Mouse (Mus musculus): ENCODE measurements around the gene Fam173b.

The Fam173b gene

DNA sequence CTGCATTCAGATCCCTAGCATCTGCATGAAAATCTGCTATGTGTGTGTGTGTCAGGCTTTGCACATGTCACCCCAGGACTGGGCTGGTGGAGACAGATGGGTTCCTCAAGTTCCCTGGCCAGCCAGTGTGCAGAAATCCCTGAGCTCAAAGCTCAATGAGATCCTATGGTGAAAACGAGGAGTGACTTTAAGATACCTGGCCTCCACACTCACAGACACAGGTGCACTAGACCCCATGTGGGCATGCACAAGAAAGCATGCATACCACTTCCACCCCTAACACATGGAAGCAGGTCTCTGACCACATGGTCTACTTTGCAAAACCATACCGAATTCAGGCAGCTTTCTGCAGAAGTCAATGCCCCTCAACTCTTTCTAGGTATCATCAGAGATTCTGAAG, 13.9 kb upstream of the Fam173b start:
- DNase-seq, result no peak

GRCm38 (mm10) chr15:31588989-31589640, 12.5 kb upstream of the Fam173b start:
- peak; percentile 31 to 54 for DNase-seq

DNA sequence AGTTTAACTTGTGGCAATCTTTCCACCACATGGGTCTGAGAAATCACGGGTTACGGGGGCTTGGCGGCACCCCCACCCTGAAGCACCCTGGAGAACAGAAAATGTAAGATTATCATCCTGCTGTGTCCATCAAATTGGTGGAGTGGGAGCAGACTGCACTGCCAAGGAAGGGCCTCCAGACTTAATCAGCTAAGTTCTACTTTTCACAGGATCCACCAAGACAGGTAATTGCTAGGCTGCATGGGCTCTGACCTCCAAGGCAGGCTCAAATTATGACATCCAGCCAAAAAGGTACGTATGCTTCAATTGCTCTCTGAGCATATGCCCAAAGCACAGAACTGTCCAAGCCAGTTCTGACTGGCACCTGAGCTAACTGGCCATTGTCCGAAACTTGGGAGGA, 11.5 kb upstream of the Fam173b start:
- no peak for DNase-seq

- DNase-seq, result no peak
Measured at GRCm38 (mm10) chr15:31592531-31592930, 9.1 kb upstream of the Fam173b start.

GRCm38 (mm10) chr15:31594260-31594659, 7.4 kb upstream of the Fam173b start:
- DNase-seq, result no peak

GRCm38 (mm10) chr15:31595651-31596050, 6.0 kb upstream of the Fam173b start:
- peak; percentile 58 to 69 for DNase-seq

- no peak for DNase-seq
Measured at GRCm38 (mm10) chr15:31599834-31600233, 1.8 kb upstream of the Fam173b start.

DNA sequence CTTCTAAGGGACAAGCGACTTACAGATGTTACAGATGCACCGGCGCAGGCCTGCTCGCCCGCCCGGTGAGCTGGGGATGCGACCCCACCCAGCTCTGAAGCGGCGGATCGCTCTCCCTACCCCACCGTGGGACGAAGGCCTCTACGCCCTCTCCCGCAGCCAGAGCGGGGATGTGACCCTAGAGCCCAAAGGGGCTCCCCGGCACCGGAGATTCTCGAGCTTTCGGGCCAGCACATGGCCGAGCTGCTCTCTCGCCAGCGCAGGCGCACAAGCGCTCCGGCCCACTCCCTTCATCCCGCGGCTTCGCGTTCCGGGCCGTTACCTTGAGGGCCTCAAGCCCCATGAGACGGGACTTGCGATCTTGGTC, 390 bp upstream of the Fam173b start:
- no peak for DNase-seq

- peak; percentile 70 to 81 for DNase-seq
Measured at GRCm38 (mm10) chr15:31602426-31602825, 774 bp downstream of the Fam173b start.

GRCm38 (mm10) chr15:31603113-31603512, 1.5 kb downstream of the Fam173b start:
- DNase-seq, result no peak

DNA sequence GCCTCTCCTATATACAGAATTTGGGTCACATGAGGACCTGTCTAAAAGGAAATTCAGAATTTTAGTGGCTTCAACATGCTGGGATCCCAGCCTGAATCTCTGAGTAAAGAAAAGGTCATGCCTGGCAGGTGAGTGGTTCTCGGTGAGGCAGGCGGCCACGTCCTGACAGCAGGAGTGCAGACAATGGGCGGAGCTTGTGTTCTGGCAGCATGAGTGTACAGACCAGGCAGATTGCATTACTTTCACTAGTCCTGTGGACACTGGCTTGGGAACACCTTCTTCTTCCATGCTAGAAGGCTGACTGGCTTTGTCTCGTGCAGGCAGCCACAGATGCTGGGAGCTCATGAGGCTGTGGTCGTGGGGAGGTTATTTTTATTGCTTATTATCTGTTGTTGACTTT, 5.2 kb downstream of the Fam173b start:
- DNase-seq, result peak; percentile 35 to 54

DNA sequence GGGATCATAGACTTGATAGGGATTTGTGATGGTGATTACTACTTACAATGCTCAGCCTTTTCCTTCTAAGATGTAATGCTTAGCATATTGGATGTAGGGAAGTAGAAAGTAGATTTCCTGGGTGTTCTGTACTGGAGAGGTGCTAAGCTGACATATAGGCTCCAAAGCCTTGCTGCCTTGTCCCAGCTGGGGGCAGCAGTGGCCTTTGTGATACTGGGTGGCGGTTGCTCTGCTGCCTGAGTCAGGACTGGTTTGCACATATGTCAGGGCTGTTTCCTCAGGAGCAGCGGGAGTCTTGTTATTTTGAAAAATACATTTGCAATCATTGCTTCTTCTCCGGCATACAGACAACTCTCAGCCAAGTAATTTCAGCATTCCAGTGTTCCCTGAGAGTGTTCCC, 9.4 kb downstream of the Fam173b start:
- peak; percentile 73 to 78 for DNase-seq

- DNase-seq, result no peak
Measured at GRCm38 (mm10) chr15:31611976-31612375, 10.3 kb downstream of the Fam173b start.

GRCm38 (mm10) chr15:31613826-31614453, 12.3 kb downstream of the Fam173b start:
- no peak for DNase-seq

GRCm38 (mm10) chr15:31614666-31615065, 13.0 kb downstream of the Fam173b start:
- no peak for DNase-seq

- no peak for DNase-seq
Measured at GRCm38 (mm10) chr15:31617261-31617660, 15.6 kb downstream of the Fam173b start.

DNA sequence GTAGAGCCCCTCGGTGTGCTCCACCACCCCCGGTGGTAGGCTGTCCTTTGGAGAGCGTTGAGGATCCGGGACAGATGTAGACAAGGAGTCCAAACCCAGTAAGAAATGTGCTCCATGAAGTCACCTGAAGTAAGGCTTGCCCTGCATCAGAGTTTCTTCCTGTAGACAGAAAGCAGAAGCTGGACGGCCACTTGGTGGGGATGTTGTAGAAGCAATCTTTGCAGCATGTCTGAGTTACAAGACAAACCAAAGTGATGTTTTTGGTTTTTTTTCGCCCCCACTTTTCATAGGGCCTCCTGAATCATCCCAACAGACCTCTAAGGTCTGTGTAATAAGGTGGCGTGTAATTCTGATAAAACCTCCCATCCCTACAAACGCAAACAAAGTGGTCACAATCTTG, 17.9 kb downstream of the Fam173b start:
- DNase-seq, result peak; percentile 67 to 70

- peak in 1 of 2 experiments; percentile 33 for DNase-seq
Measured at GRCm38 (mm10) chr15:31627277-31628154, 25.9 kb downstream of the Fam173b start.

- DNase-seq, result no peak
Measured at GRCm38 (mm10) chr15:31628180-31628579, 26.5 kb downstream of the Fam173b start.

- DNase-seq, result no peak
Measured at GRCm38 (mm10) chr15:31629556-31629955, 27.9 kb downstream of the Fam173b start.

DNA sequence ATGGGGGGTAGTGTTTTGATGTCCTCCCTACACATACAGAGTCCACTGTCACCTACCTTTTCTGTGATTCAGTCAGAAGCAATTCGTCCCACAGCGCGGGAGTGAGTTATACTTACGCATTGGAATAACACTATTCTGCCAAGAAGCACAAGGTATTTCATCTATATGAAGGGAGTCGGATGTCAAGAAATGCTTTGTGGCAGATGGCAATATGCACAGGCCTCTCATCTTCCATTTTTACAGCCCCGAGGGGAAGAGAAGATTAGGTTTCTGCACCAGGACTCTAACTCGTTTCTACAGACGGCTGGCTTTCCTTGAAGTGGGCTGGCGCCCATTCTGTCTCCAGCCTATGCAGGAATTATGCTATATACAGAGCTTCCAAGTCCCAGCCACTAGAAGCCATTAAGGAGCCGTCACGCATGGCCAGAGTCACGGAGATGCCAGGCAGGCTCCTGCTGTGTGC, 29.8 kb downstream of the Fam173b start:
- DNase-seq, result peak; percentile 34 to 48

DNA sequence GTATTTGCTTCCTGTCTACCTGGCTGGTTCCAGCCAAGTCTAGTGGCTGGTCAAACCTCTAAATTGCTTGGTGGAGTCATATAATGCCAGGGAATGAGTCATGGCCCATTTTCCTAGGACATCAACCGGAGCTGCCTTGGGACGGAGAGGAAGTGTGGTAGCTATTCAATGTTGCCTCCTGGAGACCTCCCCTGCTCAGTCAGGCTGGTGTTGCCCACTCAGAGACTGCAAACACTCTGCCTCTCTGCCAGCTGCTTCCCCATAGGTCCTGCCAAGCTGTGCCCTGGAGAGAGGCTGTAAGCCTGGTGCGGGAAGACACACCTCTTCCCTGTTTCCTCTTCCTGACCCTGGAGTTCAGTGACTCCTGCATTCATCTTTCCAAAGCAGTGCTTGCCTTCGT, 30.8 kb downstream of the Fam173b start:
- peak in 1 of 2 experiments; percentile 18 for DNase-seq

DNA sequence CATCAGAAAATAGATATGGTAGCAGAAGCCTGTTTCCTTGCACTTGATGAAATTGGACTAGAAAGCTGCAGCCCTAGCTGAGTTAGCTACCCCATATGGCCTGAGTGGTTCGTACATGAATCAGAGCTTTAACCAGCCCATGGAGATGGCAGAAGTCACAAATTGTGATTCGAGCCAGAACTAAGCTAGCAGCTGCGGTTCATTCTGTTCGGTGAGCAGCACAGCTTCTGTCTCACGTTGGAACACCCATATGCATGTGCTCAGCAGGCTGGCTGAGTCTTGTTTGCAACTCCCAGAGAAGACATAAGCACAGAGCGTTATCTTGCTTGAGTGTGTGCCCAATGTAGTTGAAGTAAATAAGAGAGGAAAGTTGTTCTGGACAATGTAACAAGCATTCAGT, 32.9 kb downstream of the Fam173b start:
- no peak for DNase-seq

Measured in kidney, postnatal 4 days (tissue).